In genomic region chr9:56810916-56811315, GRCm38 (mm10) we compare ENCODE assay signal across 25 mouse cellular contexts. TPM values are rescaled to one million over a fixed set of nuclear protein-coding genes. Genes with fewer than 3 reads are reported as not detected.
"Had no signal": no experiment of that assay in that cellular context is flagged by ENCODE, and none has a peak within 500 bp of the region (broad histone marks: within the 10 kb centered on the region; RNA-seq: fewer than 3 reads in every experiment).

No protein-coding gene starts in this region.

- H3K9me3 ChIP-seq: liver, embryonic 13.5 days; midbrain, embryonic 15.5 days had no signal

- H3K4me3 ChIP-seq: layer of hippocampus, adult 2 months; limb, embryonic 13.5 days; liver, embryonic 13.5 days; midbrain, embryonic 12.5 days; midbrain, embryonic 15.5 days had no signal

- H3K27me3 ChIP-seq: midbrain, embryonic 12.5 days; midbrain, embryonic 15.5 days had no signal

- H3K4me2 ChIP-seq: limb, embryonic 13.5 days; liver, embryonic 13.5 days; midbrain, embryonic 12.5 days; midbrain, embryonic 15.5 days had no signal

- H3K27ac ChIP-seq: kidney, postnatal 0 days; layer of hippocampus, adult 2 months; limb, embryonic 13.5 days; liver, embryonic 13.5 days; macrophage; midbrain, embryonic 12.5 days; midbrain, embryonic 15.5 days; stomach, postnatal 0 days had no signal

- ATAC-seq: intestine, postnatal 0 days; midbrain, embryonic 15.5 days had no signal

- H3K36me3 ChIP-seq: limb, embryonic 13.5 days; liver, embryonic 13.5 days; midbrain, embryonic 12.5 days; midbrain, embryonic 15.5 days had no signal

- DNase-seq: kidney, adult 2 months; kidney, postnatal 25 days; layer of hippocampus, adult 9-11 months; left cerebral cortex, postnatal 4 days; liver, embryonic 13.5 days; right cerebral cortex, adult 18-20 months; right cerebral cortex, postnatal 14 days; right cerebral cortex, postnatal 4 days; thymus, adult 2 months; thymus, postnatal 14 days; thymus, postnatal 4 days had no signal

- H3K4me1 ChIP-seq: limb, embryonic 13.5 days; liver, embryonic 13.5 days; midbrain, embryonic 12.5 days; midbrain, embryonic 15.5 days had no signal

- H3K9ac ChIP-seq: limb, embryonic 13.5 days; liver, embryonic 13.5 days; midbrain, embryonic 12.5 days; midbrain, embryonic 15.5 days had no signal

RNA-seq across cellular contexts. Expression of gene Lingo1, which starts 14.6 kb away (rescaled TPM):
- total RNA-seq: megakaryocyte, adult 5-6 weeks had no signal
- polyA plus RNA-seq: macrophage had no signal

RNA-seq across cellular contexts. Expression of gene Odf3l1, which starts 53.6 kb away (rescaled TPM):
- total RNA-seq: layer of hippocampus, adult 2 months; layer of hippocampus, postnatal 25 days; left cerebral cortex, adult 18-20 months; left cerebral cortex, postnatal 4 days; liver, adult 2 months; megakaryocyte, adult 5-6 weeks had no signal
- polyA plus RNA-seq: liver, embryonic 13.5 days; liver, embryonic 16.5 days; macrophage; midbrain, embryonic 12.5 days; midbrain, embryonic 15.5 days; neural tube, embryonic 11.5 days had no signal

RNA-seq across cellular contexts. Expression of gene Cspg4, which starts 53.9 kb away (rescaled TPM):
- total RNA-seq: megakaryocyte, adult 5-6 weeks had no signal
- polyA plus RNA-seq: macrophage had no signal
